Mouse (Mus musculus): ENCODE measurements around the gene Myo1h.
A peak's percentile ranks its signal among the peaks of the same experiment; 100 is the strongest.

Gene Myo1h

DNA sequence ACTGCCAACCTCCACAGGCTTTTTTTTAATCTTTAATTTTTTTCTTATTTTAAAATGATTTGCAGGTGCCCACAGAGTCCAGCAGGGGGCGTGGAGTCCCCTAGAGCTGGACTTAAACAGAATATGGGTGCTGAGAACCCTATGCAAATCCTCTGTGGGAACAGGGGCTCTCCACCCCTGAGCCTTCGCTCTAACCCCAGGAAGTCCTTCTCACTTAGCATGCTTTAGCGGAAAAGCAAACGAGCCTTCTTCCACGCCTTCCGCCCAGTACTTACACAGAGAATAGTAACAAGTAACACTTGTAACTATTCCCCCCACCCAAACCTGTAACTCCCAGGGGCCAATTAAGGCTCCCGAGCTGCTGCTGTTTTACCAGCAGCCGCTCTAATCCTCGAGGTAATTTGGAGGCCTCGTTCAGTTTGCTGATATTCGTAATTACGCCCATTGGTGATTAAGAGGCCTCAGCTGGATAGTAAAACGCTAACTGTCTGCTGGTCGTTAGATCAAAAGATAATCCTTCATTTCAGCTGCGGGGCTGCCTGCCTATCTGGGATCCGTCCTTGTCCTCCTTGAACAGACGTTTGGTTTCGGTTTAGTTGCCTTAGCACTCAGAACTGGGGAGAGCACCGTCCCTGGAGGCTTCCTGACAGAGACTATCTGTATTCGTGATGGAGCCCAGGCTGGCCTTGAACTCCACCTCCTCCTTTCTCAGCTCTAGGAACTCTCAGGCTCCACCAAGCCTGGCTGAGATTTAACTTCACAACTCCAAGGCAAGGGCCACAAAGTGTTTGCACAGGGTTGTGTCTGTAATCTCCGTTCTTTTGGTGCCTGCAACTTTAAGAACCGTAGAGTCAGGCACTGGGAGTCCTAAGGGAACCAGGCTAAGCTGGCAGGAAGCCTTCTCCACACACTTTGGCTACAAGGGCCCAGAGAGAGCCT, 8.0 kb downstream of the Myo1h start:
- DNase-seq (ENCODE audit: low read depth) = peak; percentile 27

DNA sequence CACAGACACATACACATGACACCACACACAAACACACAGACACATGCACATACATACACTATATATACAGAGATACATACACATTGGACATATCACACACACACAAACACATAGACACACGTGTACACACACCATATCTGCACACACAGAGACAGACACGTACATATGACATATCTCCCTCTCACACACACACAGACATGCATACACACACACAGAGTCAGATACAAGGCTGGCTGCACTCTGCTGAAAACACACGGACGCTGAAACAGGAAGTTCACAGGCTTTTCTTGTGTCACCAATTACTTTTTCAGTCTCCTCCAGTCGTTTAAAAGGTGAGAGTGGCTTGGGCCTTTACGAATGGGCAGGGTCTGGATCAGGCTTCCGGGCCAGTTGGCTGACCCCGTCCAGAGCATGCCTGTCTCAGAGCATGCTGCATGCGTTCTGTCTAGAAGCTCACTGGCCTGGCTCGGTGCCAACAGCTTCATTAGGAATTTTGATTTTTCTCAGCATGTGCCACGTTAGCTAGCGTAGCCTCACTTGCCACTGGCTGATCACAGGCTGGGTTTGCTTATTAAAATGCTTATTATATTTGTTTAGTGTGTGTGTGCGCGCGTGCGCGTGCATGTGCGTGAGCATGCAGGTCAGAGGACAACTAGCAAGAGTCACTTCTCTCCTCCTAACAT, 9.4 kb downstream of the Myo1h start:
- no peak for DNase-seq (ENCODE audit: low read depth)

DNA sequence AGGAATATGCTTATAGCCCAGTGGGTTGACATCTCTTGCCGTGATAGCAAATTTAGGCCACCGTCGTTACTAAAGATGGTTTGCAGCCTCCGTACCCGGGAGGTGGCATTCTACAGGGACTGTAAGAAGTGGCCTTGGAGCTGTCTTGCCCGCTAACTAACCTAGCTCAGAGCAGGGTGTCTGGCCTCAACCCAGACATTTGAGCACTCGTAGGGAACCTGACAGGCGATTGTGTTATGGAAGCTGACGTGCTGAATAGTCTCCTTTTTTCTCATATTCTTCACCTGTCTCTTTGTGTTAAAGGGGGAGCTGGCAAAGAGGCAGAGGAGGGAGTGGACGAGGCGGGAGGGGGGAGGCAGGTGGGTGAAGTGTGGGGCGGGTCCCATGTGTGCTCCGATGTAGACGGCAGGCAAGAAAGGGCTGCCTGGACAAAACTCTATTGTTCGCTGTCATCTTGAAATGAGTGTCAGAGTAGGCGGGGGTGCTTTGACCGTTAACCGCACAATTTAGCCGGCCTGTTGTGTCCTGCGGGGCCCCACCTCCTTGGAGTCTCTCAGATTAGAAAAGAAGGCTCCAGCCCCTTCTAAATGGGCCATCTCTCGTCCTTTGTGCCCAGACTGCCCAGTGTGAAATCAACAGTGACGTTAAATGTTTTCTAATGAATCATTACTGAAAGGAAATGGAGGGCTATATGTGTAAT, 10.3 kb downstream of the Myo1h start:
- DNase-seq (ENCODE audit: low read depth) = no peak

DNA sequence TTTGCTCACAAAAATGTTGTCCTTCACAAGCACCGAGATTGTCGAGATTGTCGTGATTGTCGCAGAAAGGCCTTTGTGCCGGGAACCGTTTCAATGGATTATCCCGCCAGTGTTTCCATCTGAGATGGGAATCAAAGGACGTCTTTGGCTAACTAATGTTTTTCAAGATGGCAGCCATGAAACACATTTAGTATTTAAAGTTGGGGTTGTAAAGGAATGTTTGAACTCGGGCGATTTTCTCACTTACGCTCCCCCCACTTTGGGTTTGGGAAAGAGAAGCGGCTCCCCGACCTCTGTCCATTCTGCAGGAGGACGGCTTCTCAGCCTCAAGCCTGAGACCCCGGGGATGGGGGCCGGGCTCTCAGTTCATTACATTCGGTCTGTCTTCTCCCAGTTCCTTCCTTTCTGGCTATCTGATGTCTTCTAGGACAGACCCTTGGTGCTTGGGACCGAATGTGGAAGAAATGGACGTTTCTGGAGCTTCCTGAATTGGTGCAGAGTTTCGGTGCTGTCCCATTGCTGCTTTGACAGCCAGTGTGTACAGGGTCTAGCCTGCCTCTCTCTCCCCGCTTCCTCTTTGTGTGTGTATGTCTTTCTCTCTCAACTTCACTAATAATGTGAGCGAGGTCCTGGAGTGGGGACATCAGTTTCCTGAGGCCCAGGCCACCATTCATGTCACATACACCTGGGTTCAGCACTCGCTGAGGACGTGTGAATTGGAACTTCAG, 11.1 kb downstream of the Myo1h start:
- no peak for DNase-seq (ENCODE audit: low read depth)

DNA sequence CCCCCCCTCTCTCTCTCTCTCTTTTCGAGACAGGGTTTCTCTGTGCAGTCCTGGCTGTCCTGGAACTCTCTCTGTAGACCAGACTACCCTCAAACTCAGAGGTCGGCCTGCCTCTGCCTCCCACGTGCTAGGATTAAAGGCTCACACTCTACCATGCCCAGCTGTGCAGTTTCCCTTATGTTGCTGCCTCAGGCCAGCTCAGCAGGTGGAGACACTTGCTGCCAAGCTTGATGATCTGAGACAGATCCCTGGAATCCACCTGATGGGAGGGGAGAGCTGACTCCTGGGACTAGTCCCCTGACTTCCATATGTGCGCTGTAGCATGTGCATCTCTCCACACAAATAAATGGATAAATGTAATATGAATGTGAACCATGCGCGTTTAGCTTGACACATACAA, 14.2 kb downstream of the Myo1h start:
- no peak for DNase-seq (ENCODE audit: low read depth)

DNA sequence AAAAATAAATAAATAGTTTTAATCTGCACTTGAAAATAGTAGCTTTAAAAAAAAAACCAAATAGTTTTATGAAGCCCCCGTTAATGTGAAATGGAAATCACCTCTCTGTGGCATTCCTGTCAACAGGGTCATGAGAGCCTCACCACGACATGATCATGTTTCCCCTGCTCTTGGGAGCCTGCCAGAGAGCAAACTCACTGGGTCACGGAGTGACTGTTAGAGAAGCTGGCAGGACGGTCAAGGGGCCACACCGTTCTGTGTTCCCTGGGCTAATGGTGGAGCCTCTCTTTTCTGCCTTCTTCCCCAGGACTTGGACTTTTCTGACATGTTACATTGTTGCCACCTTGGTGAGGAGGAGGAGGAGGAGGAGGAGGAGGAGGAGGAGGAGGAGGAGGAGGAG, 17.5 kb downstream of the Myo1h start:
- DNase-seq (ENCODE audit: low read depth) = no peak

DNA sequence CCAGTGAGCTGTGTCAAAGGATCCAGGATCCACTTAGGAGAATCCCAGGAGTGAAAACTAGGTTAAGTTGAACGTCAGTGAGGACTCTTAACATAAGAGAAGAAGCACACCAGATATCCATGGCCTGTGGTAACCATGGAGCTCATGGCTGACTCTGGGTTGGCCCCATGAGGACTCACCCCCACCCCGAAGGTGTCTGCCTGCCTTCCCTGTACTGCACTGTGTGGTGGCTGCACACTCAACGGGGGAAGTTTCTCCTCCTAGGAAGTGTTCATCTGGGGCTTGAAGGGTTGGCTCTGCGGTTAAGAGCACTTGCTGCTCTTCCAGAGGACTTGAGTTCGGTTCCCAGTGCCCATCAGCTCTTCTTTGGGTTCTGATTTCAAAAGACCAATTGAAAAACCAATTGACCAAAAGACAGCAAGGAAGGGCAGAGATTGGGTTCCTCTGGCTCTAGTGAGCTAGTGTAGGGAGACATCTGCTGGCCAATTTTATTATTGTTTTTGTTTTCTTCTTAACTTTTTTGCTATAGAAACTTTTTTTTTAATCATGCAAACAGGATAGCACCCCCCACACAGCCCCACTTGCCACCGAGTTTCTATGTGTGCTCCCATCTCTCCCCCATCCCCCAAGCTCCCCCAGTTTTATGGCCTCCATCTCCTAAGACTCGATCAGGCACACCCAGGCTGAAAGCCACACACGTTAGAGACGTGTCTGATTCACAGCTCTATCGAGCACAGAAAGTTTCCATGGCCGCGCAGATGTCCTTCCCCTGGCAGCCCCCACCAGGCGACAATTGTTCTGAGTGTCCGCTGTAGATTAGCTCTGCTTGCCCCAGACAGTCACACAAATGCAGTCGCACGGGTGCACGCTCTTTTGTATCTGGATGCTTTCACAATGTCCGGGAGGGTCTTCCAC, 20.1 kb downstream of the Myo1h start:
- DNase-seq (ENCODE audit: low read depth) = peak; percentile 21

DNA sequence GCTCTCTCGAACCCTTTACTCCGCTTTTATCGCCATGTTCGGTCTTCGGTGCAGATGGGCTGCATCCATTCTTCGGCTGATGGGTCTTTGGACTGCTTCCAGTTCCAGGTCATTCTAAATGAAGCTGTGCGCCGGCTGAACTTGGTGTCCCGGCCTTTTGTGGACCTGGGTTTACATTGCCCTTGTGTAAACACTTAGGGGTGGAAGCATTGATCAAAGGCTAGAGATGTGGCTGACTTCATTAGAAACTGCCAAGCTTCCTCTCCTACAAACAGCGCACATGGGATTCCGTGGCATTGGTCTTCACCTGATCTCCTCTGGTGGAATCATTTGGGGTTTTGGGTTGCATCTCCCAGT, 20.7 kb downstream of the Myo1h start:
- DNase-seq (ENCODE audit: low read depth) = no peak

DNA sequence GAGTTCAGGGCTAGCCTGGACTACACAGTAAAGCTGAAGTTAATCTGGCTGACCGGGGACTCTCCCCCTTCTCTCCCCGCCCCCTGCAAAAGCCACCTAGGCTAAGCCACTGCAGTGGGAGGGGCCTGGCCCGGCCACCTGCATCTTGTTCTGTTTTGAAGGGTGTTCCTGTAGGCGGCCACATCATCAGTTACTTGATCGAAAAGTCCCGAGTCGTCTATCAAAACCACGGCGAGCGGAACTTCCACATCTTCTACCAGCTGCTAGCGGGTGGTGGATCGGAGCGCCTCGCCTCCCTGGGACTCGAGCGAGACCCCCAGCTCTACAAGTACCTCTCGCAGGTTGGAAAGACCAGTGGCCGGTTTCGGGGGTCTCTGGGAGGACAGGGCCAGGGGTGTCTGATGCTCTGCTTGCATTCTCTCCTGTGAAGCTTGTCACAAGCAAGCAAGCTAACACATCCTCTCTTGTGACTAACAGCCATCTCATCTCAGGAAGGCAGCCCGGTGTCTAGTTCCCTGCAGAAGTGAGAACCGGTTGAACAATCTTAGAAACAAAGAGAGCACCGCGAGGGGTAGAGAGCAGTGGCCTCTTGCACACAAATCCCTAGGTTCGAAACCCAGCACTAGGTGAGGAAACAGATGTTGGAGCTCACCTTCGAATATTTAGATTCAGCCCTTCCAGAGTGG, 34.3 kb downstream of the Myo1h start:
- no peak for DNase-seq (ENCODE audit: low read depth)

DNA sequence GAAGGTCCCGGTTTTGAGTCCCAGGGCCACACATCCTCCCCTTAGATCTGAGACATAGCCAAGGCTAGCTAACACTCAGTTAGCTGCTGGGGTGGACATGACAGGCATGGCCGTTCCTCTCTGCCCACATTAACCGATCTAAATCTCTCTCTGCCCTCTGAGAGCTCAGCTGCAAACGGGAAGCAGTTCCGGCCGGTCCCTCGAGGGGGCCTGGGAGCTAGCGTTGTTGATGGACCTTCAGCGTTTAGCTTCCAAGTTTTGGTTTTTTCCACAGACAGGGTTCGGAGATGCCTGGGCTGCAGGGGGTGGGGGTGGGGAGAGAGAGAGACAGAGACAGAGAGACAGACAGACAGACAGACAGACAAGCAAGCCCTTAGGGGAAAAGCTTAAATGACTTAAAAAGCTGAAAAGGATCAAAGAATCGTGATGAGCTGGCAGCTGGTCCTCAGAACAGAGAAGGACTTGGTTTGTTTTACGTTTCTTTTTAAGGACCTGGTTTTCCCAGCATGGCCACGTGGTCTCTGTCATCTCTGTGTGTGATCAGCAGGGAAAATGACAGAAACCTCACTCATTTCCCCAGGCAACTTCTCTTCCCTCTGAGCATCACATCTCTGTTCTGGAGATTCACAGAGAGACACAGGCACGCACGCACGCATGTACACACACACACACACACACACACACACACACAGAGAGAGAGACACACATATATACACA, 35.0 kb downstream of the Myo1h start:
- no peak for DNase-seq (ENCODE audit: low read depth)

DNA sequence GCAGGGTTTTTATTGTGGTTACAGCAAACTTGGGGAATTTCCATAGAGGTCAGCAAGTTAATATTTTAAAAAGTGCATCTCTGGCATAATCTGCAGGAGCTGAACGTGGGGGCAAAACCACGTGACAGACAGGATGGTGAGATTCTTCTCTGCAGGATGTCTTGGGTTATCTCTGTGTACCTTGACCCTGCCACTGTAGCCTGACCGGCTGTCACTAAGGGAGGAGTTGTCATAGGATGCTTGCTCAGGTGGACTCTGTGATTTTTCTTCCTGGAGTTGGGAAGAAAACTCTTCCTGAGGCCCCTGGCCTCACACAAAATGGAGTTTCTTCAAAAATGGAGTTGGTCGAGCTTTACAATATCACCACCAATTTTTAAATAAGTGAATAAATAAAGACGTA, 54.0 kb downstream of the Myo1h start:
- DNase-seq (ENCODE audit: low read depth) = no peak

DNA sequence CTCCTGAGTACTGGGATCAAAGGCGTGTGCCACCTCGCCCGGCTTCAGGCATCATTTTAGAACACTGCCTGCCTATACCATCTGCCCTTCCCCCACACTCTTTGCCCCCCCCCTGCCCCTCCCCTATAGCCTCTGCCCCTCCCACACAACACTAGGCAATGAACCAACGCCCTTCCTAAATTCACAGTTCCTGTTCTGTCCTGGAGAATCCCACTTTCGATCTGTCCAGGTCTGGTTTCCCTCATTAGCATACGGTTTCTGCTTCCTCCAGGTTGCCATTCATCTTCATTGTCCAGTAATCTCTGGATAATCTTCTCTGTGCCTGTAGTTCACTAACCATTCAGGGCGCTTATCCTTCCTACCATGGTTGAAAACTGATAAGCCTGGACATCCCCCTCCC, 54.6 kb downstream of the Myo1h start:
- no peak for DNase-seq (ENCODE audit: low read depth)

DNA sequence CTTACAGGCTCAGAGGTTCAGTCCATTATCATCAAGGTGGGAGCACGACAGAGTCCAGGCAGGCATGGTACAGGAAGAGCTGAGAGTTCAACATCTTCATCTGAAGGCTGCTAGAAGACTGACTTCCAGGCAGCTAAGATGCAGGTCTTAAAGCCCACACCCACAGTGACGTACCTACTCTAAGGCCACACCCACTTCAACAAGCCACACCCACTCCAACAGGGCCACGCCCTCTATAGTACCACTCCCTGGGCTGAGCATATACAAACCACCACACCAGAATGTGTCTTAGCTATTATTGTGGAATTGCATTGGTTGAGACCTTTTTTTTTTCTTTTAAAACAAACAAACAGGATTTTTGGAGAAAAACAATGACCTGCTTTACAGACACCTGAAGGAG, 56.6 kb downstream of the Myo1h start:
- DNase-seq (ENCODE audit: low read depth) = peak; percentile 68

DNA sequence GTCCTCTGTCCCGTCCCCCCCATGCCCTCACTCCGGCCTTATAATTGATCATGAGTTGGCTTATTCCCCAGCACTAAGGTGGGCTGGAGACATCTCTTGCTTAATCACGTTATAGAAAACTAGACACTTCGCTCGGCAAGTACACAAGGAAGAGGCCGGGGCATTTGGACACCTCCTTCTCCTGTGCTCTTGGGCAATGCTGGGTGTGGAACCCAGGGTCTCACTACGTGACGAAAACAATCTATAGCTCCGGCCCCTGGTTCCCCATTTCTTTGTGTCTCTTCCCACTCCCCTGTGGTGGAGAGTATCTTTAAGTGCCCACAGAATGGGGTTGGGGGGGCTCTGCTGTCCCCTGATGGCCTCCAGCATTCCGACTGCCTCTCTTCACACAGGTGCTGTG, 58.0 kb downstream of the Myo1h start:
- DNase-seq (ENCODE audit: low read depth) = no peak

DNA sequence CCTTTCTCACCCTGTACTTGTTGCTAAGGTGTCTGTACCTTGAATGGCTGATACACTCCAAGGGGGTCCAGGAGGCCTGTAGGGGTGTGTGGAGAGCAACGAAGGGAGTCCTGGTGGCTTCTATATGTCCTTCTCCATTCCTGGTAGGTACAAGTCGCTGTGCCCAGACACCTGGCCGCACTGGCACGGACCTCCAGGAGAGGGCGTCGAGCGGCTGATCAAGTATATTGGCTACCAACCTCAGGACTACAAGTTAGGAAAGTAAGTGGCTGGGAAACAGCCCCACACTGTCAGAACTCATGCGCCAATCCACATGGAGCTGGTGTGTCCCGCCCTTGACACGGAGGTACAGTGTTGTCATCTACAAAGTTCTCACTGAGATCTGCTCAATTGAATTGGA, 62.5 kb downstream of the Myo1h start:
- no peak for DNase-seq (ENCODE audit: low read depth)

DNA sequence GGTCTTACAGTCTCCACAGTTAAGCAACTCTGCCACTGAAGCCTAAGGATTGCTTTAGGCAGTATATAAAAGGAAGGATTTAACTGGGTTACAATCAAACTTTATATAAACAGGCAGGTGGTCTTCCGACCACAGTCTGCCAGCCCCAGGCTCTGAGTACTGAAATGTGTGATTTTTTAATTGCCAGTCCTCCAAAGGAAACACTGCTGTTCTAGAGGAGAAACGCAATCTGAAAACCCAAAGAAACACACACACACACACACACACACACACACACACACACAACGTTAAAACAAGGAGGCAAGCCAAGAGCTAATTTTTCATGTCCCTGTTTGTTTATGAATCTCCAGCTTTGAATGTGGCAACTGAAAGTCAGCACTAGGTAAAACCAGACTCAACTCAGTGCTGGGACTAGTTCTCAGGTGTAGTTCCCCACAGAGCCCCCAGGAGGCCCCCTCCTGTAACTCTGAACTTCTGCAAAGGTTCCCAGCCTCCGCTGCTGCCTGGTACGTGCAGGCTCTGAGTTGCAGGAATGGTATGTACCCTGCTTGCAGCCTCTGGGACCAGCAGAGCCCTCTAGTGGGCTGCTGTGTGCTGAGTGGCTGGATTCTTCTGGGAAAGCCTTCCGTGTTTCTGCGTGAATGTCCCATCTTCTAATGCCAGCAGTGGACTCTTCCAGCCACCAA, 67.4 kb downstream of the Myo1h start:
- no peak for DNase-seq (ENCODE audit: low read depth)

DNA sequence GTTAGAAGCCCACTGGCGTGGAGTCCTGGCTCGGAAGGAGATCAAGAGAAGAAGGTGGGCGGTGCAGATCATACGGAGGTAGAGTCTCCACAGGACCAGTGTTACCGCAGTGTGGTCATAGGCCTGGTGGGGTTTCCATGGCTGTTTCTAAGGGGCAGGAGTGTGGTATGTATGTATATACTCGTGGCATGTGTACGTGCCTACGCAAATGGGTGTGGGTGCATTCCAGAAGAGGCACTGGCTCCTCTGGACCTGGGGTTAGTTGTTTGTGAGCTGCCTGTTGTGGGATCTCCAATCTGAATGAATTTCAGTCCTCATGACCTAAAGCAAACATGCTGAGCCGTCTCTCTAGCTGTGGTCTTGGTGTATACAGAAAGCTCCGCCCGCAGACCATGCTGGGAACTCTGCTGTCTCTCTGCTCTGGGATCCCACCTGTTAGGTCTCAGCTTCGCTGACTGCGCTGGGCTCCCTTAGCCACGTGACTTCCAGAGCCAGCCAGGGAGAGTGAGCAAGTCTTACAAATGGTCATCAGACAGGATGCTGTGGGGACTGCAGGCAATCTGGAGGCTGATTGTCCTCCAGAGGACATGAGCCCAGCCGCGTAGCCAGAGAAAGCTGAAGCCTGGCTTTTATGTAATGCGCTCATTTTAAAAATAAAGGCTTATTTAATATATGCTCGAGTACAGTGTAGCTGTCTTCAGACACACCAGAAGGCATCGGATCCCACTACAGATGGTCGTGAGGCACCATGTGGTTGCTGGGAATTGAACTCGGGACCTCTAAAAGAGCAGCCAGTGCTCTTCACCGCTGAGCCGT, 68.2 kb downstream of the Myo1h start:
- no peak for DNase-seq (ENCODE audit: low read depth)

DNA sequence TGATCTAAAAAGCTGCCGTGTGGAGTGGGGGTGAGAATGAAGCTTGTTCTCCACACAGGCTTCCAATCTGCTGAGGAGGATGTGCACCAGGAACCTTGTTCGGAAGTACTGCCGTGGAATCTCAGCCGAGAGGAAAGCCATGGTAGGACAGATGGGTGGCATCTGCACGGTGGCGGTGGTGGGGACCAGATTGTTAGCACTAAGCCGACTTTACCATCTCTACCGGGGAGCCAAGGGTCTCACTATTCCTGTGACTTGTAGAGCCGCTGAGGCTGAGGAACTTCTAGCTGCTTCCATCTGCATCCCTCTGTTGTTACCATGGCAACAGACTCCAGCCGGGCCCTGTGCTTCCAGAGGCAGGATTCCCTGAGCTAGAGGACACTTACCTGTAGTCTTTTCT, 69.9 kb downstream of the Myo1h start:
- no peak for DNase-seq (ENCODE audit: low read depth)

DNA sequence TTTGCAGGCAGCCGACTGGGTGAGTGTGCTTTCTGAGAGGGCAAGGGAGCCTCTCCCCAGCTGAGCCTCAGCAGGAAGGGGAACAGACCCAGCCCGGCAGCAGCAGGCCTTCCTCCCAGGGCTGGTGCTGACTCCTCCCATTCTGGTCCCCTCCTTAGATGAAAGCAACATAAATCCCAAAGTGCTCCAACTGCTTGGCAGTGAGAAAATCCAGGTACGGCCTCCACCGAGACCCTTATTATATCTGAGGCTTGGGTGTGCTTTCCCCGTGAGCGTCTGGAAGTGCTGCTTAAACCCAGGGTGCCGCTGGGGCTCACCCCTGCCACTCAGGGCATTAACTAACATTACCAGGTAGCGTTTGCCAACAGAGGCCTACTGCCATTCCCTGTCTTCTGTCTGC, 70.6 kb downstream of the Myo1h start:
- DNase-seq (ENCODE audit: low read depth) = no peak

All from c-Kit-positive CD71-positive TER-119-negative erythroid progenitor cells, embryonic 14.5 days (primary cell).